Mouse (Mus musculus) stomach, postnatal 0 days (tissue): Measurements from ENCODE around the gene Opcml. TPM values are rescaled to one million over a fixed set of nuclear protein-coding genes. Genes with fewer than 3 reads are reported as not detected.

Experiments
- ATAC-seq: fragments of 200-750 bp; cut with Nextera tagmentation; 2 replicates; pipeline ENCODE4 v1.8.0; 2017; ENCODE audit not compliant: low FRiP score, low TSS enrichment
- DNase-seq: peaks from one replicate; pipeline ENCODE4 v3.0.0-alpha.2; 2016; ENCODE audit warnings: low spot score
- H3K27ac ChIP-seq: fragments of 300-500 bp; sonication (generic); replicated peaks from 2 replicates; pipeline ENCODE4 v1.5.1; 2014; ENCODE audit warnings: mild to moderate bottlenecking, control low read depth
- H3K27me3 ChIP-seq: fragments of 300-500 bp; sonication (generic); 2 replicates; pipeline ENCODE4 v1.6.1; 2014; ENCODE audit warnings: low read length; ENCODE audit not compliant: control insufficient read depth, insufficient read depth
- H3K36me3 ChIP-seq: fragments of 300-500 bp; sonication (generic); 2 replicates; pipeline ENCODE4 v1.6.1; 2014; ENCODE audit warnings: low read length, mixed read lengths; ENCODE audit not compliant: control insufficient read depth, insufficient read depth
- H3K4me1 ChIP-seq: fragments of 300-500 bp; sonication (generic); replicated peaks from 2 replicates; pipeline ENCODE4 v1.6.1; 2014; ENCODE audit warnings: antibody characterized with exemption; ENCODE audit not compliant: control insufficient read depth, insufficient read depth
- H3K4me2 ChIP-seq: fragments of 300-500 bp; sonication (generic); replicated peaks from 2 replicates; pipeline ENCODE4 v1.6.1; 2014; ENCODE audit warnings: low read depth, mild to moderate bottlenecking, control low read depth, moderate library complexity
- H3K4me3 ChIP-seq: fragments of 300-500 bp; sonication (generic); 2 replicates; pipeline ENCODE4 v1.5.1; 2014; ENCODE audit warnings: low read depth, low read length, control low read depth
- H3K9ac ChIP-seq: fragments of 300-500 bp; sonication (generic); 2 replicates; pipeline ENCODE4 v1.6.1; 2014; ENCODE audit warnings: mild to moderate bottlenecking, low read length, control low read depth, mixed read lengths
- H3K9me3 ChIP-seq: fragments of 300-500 bp; sonication (generic); 2 replicates; pipeline ENCODE4 v1.6.1; 2016; ENCODE audit warnings: low read length; ENCODE audit not compliant: control insufficient read depth
- CTCF ChIP-seq: IDR thresholded peaks from 2 replicates; pipeline ENCODE4 v1.5.1; 2016; ENCODE audit warnings: antibody characterized with exemption, low read depth, mild to moderate bottlenecking, moderate library complexity
- EP300 ChIP-seq: optimal IDR thresholded peaks from 2 replicates; pipeline ENCODE3; 2016; ENCODE audit warnings: antibody characterized with exemption
- WGBS: fragments of 180-500 bp; shearing (Covaris S2); extraction: QIAGEN DNeasy Blood & Tissue Kit; methylation state at CpG from one replicate; pipeline ENCODE4 v1.1.7; 2014; 5-methylcytosine and 5-hydroxymethylcytosine counted together
- polyA plus RNA-seq: library from polyadenylated mRNA; unstranded; fragments of >200 nt; fragmentation: Nextera tagmentation; extraction: Ambion mirVana; gene quantifications from 2 replicates; pipeline ENCODE4 v1.2.1, GENCODE M21; 2015

Opcml gene
- polyA plus RNA-seq, 1 experiment from 2014 or later, result 1.1 TPM

GRCm38 (mm10) chr9:27964902-27965550, 174.5 kb downstream of the Opcml start:
- H3K9me3 ChIP-seq, result no peaks in the 10 kb centered on the region
- H3K4me1 ChIP-seq, result no peaks in the 10 kb centered on the region
- H3K4me2 ChIP-seq, result no peak overlapping the region
- no peak overlapping the region for H3K4me3 ChIP-seq
- ATAC-seq (no peak), DNase-seq (no peak)
- WGBS, result 67% methylated on average over 10 of the region's 10 CpGs
- TF ChIP-seq CTCF, result no peak
- no peak for TF ChIP-seq EP300
- no peaks in the 10 kb centered on the region for H3K27me3 ChIP-seq
- H3K36me3 ChIP-seq, result no peaks in the 10 kb centered on the region
- no peak overlapping the region for H3K9ac ChIP-seq
- H3K27ac ChIP-seq, result no peak overlapping the region

DNA sequence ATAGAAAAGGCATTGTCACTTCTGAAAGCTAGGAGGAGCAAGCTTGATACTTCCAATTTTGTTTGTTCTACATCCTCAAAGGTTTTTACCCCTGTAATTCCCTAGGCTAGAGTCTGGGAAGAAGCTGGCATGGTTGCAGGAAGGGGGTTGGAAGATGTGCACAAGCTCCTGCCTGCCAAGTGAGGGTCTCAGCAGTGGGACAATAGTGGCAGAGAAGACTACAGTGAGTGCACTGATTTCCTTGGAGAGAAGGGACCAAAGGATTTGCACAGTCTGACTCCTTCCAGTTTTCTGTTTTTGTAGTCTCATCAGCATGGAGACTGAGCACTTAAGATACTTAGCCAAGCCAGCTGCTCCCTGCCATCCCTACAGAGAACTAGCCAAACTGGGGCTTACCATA, 177.7 kb downstream of the Opcml start:
- H3K4me3 ChIP-seq, result no peak overlapping the region
- H3K4me2 ChIP-seq, result no peak overlapping the region
- H3K4me1 ChIP-seq, result no peaks in the 10 kb centered on the region
- H3K27me3 ChIP-seq, result no peaks in the 10 kb centered on the region
- no peak overlapping the region for H3K9ac ChIP-seq
- DNase-seq, result no peak
- H3K36me3 ChIP-seq, result no peaks in the 10 kb centered on the region
- H3K27ac ChIP-seq, result no peak overlapping the region
- TF ChIP-seq EP300, result no peak
- TF ChIP-seq CTCF, result no peak
- H3K9me3 ChIP-seq, result no peaks in the 10 kb centered on the region
- ATAC-seq, result no peak

DNA sequence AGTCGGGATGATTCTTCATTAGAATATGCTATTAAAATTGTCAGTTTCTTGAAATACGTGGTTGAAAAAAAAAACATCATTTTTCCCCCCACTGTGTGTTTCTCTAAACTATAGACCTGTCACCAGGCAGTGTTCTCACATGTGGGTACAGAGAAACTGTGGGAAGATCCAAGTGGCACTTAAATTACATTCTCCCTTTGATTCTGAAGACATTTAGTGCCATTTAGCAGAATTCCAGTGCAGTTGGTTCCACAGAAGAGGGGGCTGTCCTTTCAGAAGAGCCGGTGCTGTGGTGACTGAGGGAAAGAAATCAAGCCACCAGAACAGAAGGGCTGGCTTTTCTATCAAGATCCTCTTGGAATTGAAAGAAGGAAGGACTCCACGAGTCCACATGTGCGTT, 181.7 kb downstream of the Opcml start:
- DNase-seq, result no peak
- ATAC-seq, result no peak

DNA sequence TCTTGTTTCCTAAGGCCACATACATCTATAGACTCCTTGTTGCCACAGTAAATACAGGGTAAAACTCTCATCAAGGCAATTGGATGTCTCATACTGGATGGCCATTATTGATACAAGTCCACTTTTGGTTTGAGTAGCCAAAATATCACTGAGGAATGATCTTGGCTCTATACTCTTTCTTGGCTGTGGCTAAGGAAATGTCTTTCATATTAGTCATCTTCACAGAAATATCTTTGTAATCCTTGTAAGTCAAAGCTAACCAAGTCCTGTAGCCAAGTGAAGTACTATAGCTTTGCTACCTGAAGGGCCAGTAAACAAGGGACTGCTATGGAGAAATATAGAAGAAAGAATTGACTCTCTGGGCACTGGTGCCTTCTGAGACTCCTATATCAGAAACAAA, 192.0 kb downstream of the Opcml start:
- DNase-seq, result no peak
- H3K4me1 ChIP-seq, result no peaks in the 10 kb centered on the region
- no peak overlapping the region for H3K9ac ChIP-seq
- no peaks in the 10 kb centered on the region for H3K27me3 ChIP-seq
- no peaks in the 10 kb centered on the region for H3K9me3 ChIP-seq
- no peak for TF ChIP-seq EP300
- no peak for TF ChIP-seq CTCF
- no peak for ATAC-seq
- H3K27ac ChIP-seq, result no peak overlapping the region
- no peaks in the 10 kb centered on the region for H3K36me3 ChIP-seq
- no peak overlapping the region for H3K4me3 ChIP-seq
- H3K4me2 ChIP-seq, result no peak overlapping the region

More for the DNA sequence above, 181.7 kb downstream of the Opcml start:
- Histone ChIP-seq H3K9ac (no peak overlapping the region), H3K27me3 (no peaks in the 10 kb centered on the region), H3K36me3 (no peaks in the 10 kb centered on the region), H3K4me2 (no peak overlapping the region), H3K9me3 (no peaks in the 10 kb centered on the region), H3K4me1 (no peaks in the 10 kb centered on the region), H3K4me3 (no peak overlapping the region), H3K27ac (no peak overlapping the region)
- no peak for TF ChIP-seq EP300
- no peak for TF ChIP-seq CTCF
- 77% methylated on average over 5 of the region's 5 CpGs for WGBS

DNA sequence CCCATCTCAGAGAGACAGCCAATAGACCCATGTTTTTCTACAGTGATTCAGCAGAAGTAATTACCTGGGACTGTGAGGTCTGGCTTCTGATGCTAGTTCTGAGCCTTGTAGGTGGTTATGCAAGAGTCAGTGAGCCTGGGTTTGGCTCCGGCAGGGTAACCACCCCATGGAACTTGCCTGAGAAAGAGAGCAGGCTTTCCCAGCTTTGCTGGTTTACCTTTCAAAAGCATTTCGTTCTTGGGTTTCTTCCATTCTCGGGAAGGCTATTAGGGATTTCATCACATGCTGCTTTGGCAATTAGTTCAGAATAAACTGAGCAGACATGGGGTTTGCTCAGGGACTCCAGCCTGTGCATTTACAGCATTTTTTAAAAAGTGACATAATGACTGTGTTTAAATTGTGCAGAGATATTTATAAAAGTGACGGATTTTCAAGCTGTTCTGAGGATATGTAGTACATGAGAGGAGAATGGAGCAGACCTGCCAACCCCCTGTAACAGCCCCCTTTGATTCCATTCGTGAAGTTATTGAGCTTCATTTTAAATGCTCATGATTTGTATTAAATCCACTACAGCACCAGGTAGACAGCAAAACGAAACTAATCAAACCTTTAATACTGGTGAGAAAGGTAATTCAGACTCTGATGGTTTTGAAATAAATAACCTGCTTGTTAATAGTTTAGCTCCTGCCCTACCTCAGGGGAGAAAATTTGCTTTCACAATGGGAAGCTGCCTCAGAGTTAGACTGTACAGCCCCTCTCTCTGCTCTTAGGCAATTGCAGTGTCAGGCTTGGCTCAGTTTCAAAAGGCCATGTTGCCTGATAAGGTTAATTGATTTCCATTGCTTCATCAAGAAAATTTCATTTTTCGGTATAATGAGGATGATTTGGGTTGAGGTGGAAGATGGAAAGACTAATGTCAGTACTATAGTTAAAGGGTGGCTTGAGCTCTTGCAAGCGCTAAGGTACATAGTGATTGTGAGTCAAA, 196.3 kb downstream of the Opcml start:
- Histone ChIP-seq H3K4me2 (no peak overlapping the region), H3K9me3 (no peaks in the 10 kb centered on the region), H3K9ac (no peak overlapping the region), H3K27ac (no peak overlapping the region; the same call in 1 of the 2 replicates), H3K27me3 (no peaks in the 10 kb centered on the region), H3K4me3 (no peak overlapping the region), H3K4me1 (no peaks in the 10 kb centered on the region), H3K36me3 (no peaks in the 10 kb centered on the region)
- 55% methylated on average over 8 of the region's 8 CpGs for WGBS
- DNase-seq, result no peak
- TF ChIP-seq CTCF (no peak), EP300 (no peak)
- no peak for ATAC-seq

DNA sequence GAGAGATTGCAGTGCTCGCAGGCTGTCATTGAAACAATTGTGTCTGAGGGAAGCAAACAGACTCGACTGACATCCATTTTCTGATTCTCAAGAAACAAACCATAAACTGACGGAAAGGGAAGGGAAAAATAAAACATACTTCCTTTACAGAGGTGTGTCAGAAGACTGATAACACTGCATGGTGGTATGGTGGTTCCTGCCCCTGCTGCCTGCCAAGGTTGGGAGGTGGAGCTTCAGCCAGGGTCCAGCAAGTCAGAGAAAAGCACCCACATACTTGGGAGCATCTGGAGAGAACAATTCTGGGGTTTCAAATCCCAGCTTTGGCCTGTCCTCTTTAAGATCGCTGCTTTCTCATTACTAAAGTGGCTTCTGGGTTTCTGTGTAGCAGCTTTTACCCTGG, 201.0 kb downstream of the Opcml start:
- WGBS, result 68% methylated on average over 4 of the region's 4 CpGs
- Histone ChIP-seq H3K4me2 (no peak overlapping the region), H3K36me3 (no peaks in the 10 kb centered on the region), H3K27me3 (no peaks in the 10 kb centered on the region), H3K4me1 (no peaks in the 10 kb centered on the region), H3K9ac (no peak overlapping the region), H3K4me3 (no peak overlapping the region), H3K9me3 (no peaks in the 10 kb centered on the region), H3K27ac (no peak overlapping the region)
- TF ChIP-seq CTCF, result no peak
- no peak for TF ChIP-seq EP300
- ATAC-seq (no peak), DNase-seq (no peak)
